Mouse (Mus musculus) Muller cell, postnatal 12 days (primary cell): ENCODE results near the gene Olfr612.
"Not testable (repeated sequence)": the region's sequence is repeated elsewhere in the genome, so short reads cannot be mapped to it uniquely, and the experiment has no call there.

ENCODE experiments used
- DNase-seq: peaks from one replicate; pipeline ENCODE4 v3.0.0-alpha.2; 2015; ENCODE audit errors: inconsistent ontology term

The Olfr612 gene

GRCm38 (mm10) chr7:103542617-103543016 lies at the start of gene Olfr612:
Gene Olfr612 (minus strand): TSS chr7:103542717.
- DNase-seq: not testable (repeated sequence)

DNA sequence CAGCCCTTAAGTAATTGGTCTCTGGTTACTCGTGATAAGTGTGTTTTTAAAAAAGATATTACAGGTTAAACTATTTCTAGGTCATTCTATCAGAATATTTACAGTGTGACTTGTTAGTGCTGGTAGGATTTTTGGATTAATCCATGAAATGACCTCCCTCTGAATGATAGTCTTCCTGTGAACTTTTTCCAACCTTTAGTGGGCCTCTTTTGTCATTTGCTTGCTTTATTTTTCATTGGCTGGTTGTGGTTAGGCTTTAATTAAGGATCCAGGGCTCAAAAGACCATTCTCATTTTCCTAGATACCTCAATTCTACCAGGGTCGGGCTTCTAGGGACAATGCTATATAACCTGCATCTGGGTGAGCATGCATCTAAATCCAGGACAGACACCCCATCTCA lies 47.3 kb upstream of the Olfr612 start, which contains the start of gene Olfr618:
Olfr618 (plus strand) TSS at position 301 of the 400 bp plus-strand sequence.
- no peak for DNase-seq

DNA sequence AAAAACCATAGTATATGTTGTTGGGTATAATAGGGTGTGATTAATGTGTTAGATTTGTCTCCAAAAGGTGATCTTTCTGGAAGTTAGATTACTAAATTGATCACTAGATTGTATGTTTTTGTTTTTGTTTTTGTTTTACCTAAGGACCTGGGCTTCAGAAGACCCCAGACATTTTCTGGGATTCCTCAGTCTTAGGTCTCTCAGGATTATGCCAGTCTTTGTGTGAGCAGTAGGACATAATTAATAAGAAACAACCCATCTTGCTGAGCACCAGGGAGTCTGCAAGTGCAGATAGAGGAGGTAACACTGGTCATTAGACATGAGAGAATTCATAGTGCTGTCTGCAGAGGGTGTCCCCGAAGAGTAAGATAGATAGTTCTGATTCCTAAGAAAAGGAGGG lies 30.2 kb upstream of the Olfr612 start, which contains the start of gene Olfr617:
Olfr617 (plus strand) TSS at position 301 of the 400 bp plus-strand sequence.
- no peak for DNase-seq

GRCm38 (mm10) chr7:103569043-103569442 lies 26.5 kb upstream of the Olfr612 start, which contains the start of gene Olfr616:
Gene Olfr616 (minus strand): TSS chr7:103569143.
- DNase-seq: no peak

GRCm38 (mm10) chr7:103555779-103556178 lies 13.3 kb upstream of the Olfr612 start, which contains the start of gene Olfr615:
Gene Olfr615 (plus strand): TSS chr7:103556079.
- DNase-seq: no peak

DNA sequence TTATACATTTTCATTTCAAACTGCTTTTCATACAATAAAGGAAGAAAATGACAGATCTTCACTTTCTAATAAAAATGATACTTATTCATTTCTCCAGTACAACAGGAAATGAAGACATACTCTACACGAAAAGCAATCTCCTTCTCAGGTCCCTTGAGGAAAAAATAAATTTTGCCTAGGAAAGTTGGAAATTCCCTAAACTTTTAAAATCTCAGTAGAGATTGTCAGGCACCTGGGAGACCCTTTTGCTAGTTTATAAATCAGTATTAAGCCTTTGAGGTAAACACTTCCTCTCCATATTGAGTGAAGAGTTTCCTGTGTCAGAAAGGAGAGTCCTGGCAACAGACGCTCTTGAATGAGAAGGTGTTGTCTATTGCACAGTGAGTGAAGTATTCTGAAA lies 5.3 kb upstream of the Olfr612 start, which contains the start of gene Olfr613:
Olfr613 (plus strand) TSS at position 301 of the 400 bp plus-strand sequence.
- DNase-seq: no peak

- not testable (repeated sequence) for DNase-seq
These were observed 21.8 kb downstream of the Olfr612 start, which contains the start of gene Olfr611 for GRCm38 (mm10) chr7:103520746-103521145. Gene Olfr611 (minus strand): TSS chr7:103520846.

DNA sequence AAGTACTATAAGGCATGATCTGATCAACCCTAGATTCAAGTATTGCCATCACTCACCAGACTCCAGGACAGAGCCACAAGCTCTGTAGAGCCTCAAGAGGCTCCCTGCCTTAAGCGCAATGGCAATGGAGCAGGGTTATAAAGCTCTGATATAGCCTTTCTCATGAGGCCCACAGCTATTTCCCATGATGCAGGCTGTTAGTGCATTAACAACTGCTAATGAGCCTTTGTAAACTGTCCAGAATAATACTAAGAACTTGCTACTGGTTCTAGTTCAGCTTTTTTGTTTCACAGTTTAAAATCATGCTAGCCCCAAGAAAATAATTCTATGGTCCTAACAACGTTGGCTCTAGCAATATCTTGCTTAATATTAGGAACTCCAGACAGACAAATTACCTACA lies 30.5 kb downstream of the Olfr612 start, which contains the start of gene Olfr610:
Olfr610 (minus strand) TSS at position 101 of the 400 bp plus-strand sequence.
- DNase-seq: no peak

GRCm38 (mm10) chr7:103497962-103498361 lies 44.6 kb downstream of the Olfr612 start, which contains the start of gene Olfr609:
Gene Olfr609 (minus strand): TSS chr7:103498062.
- no peak for DNase-seq
